In the genomic region with DNA sequence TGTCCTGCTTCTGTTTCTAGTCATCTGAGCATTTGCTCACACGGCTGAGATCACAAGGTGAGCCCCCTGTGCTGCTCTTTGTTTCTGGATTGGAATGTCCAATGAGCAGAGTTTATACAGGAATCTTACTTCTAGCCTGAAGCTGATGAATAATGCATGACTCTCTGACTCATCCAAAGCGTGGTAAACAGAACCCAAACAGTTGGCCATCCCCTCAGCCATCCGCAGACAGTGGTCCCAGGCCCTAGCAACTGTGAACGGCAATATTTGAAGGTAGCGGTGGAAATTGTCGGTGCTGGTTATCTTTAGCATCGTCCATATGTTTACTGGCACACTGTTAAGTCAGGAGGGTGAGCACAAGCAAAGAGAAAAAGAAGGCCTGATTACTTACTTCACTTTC, we compare ENCODE assay signal across 18 mouse cellular contexts.
DNase-seq lines count a peak whose midpoint lies in the region; ATAC-seq and TF ChIP-seq lines count a peak whose summit lies in the region.
"Had no signal": no experiment of that assay in that cellular context is flagged by ENCODE, and none has a peak within 500 bp of the region (broad histone marks: within the 10 kb centered on the region; RNA-seq: fewer than 3 reads in every experiment).

No protein-coding gene starts in this region.

- ATAC-seq in forebrain, embryonic 11.5 days (replicated peaks; ENCODE audit: low FRiP score) = peak; percentile 44
- no peak for ATAC-seq in forebrain, postnatal 0 days
- ATAC-seq: liver, embryonic 12.5 days; Patski had no signal

- intact Hi-C loops in left cerebral cortex, postnatal 25 days (cut with DNase I) = loop anchor here (5.0 kb wide), 1 partner anchor 97 kb away; the partner anchor contains the start of gene Tmem178
- intact Hi-C loops in left cerebral cortex, adult 2 months (cut with DNase I) = loop anchor here (1.0 to 10.0 kb wide), 4 partner anchors 44 to 139 kb away; partner anchors contain the start of gene Tmem178

- no peaks in the 10 kb centered on the region for H3K36me3 ChIP-seq in forebrain, embryonic 11.5 days (ENCODE audit: control insufficient read depth, insufficient read depth, low read length)
- no peaks in the 10 kb centered on the region for H3K36me3 ChIP-seq in forebrain, postnatal 0 days (ENCODE audit: insufficient read depth)
- H3K36me3 ChIP-seq: embryonic facial prominence, embryonic 12.5 days; heart, embryonic 10.5 days; limb, embryonic 10.5 days; liver, embryonic 12.5 days; lung, embryonic 15.5 days had no signal

- H3K27ac ChIP-seq in forebrain, embryonic 11.5 days (ENCODE audit: low read depth, low read length) = no peak overlapping the region
- H3K27ac ChIP-seq in forebrain, postnatal 0 days (ENCODE audit: low read depth, low read length) = no peak overlapping the region
- no peak overlapping the region for H3K27ac ChIP-seq in left cerebral cortex, adult 2 months
- H3K27ac ChIP-seq: embryonic facial prominence, embryonic 12.5 days; heart, embryonic 10.5 days; limb, embryonic 10.5 days; liver, embryonic 12.5 days; lung, embryonic 15.5 days had no signal

- no peak for TF ChIP-seq CTCF in forebrain, postnatal 0 days (IDR thresholded peaks at IDR 0.05; ENCODE audit: low read depth)
- no peak for TF ChIP-seq CTCF in left cerebral cortex, adult 2 months (IDR thresholded peaks at IDR 0.05)

- no peak overlapping the region for H3K4me2 ChIP-seq in forebrain, embryonic 11.5 days (ENCODE audit: low read depth, low read length, severe bottlenecking)
- no peak overlapping the region for H3K4me2 ChIP-seq in forebrain, postnatal 0 days (ENCODE audit: low read depth)
- H3K4me2 ChIP-seq: embryonic facial prominence, embryonic 12.5 days; liver, embryonic 12.5 days; lung, embryonic 15.5 days had no signal

- no peak overlapping the region for H3K4me3 ChIP-seq in forebrain, embryonic 11.5 days (ENCODE audit: low read depth, low read length)
- no peak overlapping the region for H3K4me3 ChIP-seq in forebrain, postnatal 0 days (ENCODE audit: low read depth, low read length)
- no peak overlapping the region for H3K4me3 ChIP-seq in left cerebral cortex, adult 2 months
- H3K4me3 ChIP-seq: embryonic facial prominence, embryonic 12.5 days; heart, embryonic 10.5 days; limb, embryonic 10.5 days; liver, embryonic 12.5 days; lung, embryonic 15.5 days had no signal

- no peaks in the 10 kb centered on the region for H3K27me3 ChIP-seq in forebrain, embryonic 11.5 days (ENCODE audit: control insufficient read depth, insufficient read depth, low read length)
- no peaks in the 10 kb centered on the region for H3K27me3 ChIP-seq in forebrain, postnatal 0 days (ENCODE audit: insufficient read depth, low read length)
- H3K27me3 ChIP-seq: embryonic facial prominence, embryonic 12.5 days; liver, embryonic 12.5 days; lung, embryonic 15.5 days; Patski had no signal

- 65% methylated on average over 7 of the region's 7 CpGs for WGBS in forebrain, embryonic 11.5 days
- 37% methylated on average over 7 of the region's 7 CpGs for WGBS in forebrain, postnatal 0 days

- H3K9me3 ChIP-seq in forebrain, embryonic 11.5 days (ENCODE audit: control insufficient read depth, low read length) = no peaks in the 10 kb centered on the region
- no peaks in the 10 kb centered on the region for H3K9me3 ChIP-seq in forebrain, postnatal 0 days (ENCODE audit: low read length)
- H3K9me3 ChIP-seq: embryonic facial prominence, embryonic 12.5 days; heart, embryonic 10.5 days; limb, embryonic 10.5 days; liver, embryonic 12.5 days; lung, embryonic 15.5 days had no signal

- H3K4me1 ChIP-seq in forebrain, embryonic 11.5 days (replicated peaks; ENCODE audit: control insufficient read depth, insufficient read depth, low read length) = 0 out of 2 replicates have a peak, but pooled peaks cover 2% of the 10 kb centered on the region
- H3K4me1 ChIP-seq in forebrain, postnatal 0 days (ENCODE audit: insufficient read depth) = no peaks in the 10 kb centered on the region
- H3K4me1 ChIP-seq: embryonic facial prominence, embryonic 12.5 days; limb, embryonic 10.5 days; liver, embryonic 12.5 days had no signal

- H3K9ac ChIP-seq in forebrain, embryonic 11.5 days (ENCODE audit: low read length) = no peak overlapping the region
- no peak overlapping the region for H3K9ac ChIP-seq in forebrain, postnatal 0 days
- H3K9ac ChIP-seq: embryonic facial prominence, embryonic 12.5 days; liver, embryonic 12.5 days; lung, embryonic 15.5 days had no signal

- DNase-seq in forebrain, embryonic 11.5 days (ENCODE audit: low spot score) = no peak
- DNase-seq in forebrain, postnatal 0 days = no peak
- DNase-seq in left cerebral cortex, postnatal 25 days (ENCODE audit: low spot score in 2 of 2) = peak; percentile 19 to 82
- DNase-seq in left cerebral cortex, adult 2 months (ENCODE audit: extremely low spot score in 1 of 2, low spot score in 2 of 2) = no peak
- peak; percentile 25 for DNase-seq in NIH3T3 (ENCODE audit: low read depth)
- DNase-seq in retina, embryonic 14.5 days (ENCODE audit: low spot score) = peak; percentile 41
- no peak for DNase-seq in thymus, adult 18-20 months
- DNase-seq in spleen, postnatal 10 days (ENCODE audit: low spot score in 2 of 2) = no peak
- DNase-seq: cerebellum, adult 11-12 months; gastrocnemius, postnatal 14 days; heart, postnatal 36 days; kidney, adult 9 months had no signal

Comparison
In these comparisons a context has a peak if more than half of its experiments do, and no peak if none do; other contexts are left out.
1. DNase-seq: peak in left cerebral cortex, postnatal 25 days (2 of 2), NIH3T3 (single experiment) and retina, embryonic 14.5 days (single experiment); none in forebrain, embryonic 11.5 days (single experiment), forebrain, postnatal 0 days (single experiment), left cerebral cortex, adult 2 months (0 of 2), thymus, adult 18-20 months (0 of 2) and spleen, postnatal 10 days (0 of 2).